Mouse (Mus musculus): ENCODE data around the gene Zbtb3. TPM values are rescaled to one million over a fixed set of nuclear protein-coding genes. Genes with fewer than 3 reads are reported as not detected.
A peak's percentile ranks its signal among the peaks of the same experiment; 100 is the strongest.

Zbtb3 gene
- total RNA-seq (2022): 1 to 10 TPM; 2.5 to 4.9 (median 3.5) TPM

- peak; percentile 97 for DNase-seq
Observed at GRCm38 (mm10) chr19:8802130-8802821, at the start of gene Zbtb3. Zbtb3 (plus strand) TSS chr19:8802555.

DNA sequence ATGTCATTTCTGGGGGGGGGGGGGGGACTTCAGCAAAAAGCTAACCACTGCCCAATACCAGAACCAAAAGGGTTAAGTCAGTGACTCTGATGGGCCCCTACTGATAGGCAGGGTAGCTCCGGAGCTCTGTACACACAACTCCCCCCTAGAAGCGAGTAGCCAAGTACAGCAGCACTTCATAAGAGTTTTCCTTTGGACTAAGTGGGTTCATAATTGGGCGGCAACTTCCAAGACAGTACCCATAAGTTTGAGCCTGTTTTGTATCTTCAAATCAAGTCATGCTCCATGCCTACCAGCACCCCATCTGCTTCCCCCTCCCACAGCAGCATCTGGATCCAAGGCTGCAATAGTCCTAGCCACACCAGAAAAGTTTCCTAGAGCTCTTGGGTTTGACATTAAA lies 46.7 kb upstream of the Zbtb3 start:
- no peak for DNase-seq

DNA sequence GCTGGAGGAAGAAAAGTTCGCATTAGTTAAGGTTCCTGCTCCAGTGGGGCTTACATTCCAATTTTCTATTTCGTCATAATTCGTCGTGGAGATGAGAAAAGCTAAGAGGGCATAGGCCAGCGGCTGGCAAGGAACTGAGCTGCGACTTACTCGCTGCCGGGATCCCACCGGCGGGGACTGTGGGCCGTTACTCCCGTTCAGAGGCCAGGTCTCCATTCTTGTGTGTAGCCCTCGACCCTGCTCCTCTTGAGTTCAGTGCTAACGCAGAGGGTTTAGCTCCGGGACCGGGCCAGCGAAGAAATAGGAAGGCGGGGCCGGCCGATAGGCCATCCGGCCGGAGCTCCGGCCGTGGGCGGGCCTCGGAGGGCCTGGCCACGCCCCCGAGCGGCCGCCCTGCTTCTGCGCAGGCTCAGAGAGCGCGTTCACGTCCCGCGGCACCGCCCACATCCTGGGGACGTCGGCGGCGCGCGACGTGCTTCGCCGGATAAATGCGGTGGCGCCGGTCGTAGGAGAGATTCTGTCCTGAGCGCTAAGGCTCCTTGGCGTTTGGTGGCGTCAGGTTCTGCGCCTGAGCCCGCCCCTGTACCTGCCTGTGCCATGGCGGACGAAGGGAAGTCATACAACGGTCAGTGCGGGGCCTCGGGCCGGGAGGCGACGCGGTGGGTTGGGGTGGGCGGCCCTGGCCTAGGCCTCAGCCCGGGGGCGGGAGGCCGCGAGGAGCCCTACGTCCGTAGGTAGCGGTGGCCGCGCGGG lies 45.5 kb upstream of the Zbtb3 start, which contains the start of gene Nxf1:
Gene Nxf1 (plus strand): TSS at position 439 of the 753 bp plus-strand sequence.
- DNase-seq: peak; percentile 86

DNA sequence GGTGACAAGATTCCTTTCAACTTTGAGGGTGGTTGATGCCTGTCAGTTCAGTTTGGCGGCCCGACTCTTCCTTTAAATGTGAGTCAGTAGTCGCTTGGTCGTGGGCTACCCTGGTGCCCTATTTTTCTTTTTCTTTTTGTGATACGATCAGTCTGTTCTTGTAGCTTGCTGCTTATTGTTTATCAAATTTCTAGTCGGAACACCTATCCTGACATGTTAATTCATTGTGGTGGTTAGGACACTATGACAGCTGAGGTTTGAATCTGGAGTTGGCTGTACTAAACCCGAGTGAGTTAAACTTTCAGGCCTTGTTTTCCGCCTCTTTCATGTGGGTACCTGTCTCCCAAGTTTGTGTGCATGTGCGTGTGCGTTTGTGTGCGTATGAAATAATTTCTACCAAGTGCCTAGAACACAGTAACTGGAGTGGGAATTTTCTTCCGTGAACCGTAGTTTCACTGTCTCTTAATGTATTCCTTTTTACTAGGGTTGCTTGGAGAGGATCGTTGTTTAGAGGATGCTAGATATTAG lies 44.8 kb upstream of the Zbtb3 start:
- no peak for DNase-seq

- DNase-seq: no peak
Observed at GRCm38 (mm10) chr19:8758899-8759298, 43.5 kb upstream of the Zbtb3 start.

DNA sequence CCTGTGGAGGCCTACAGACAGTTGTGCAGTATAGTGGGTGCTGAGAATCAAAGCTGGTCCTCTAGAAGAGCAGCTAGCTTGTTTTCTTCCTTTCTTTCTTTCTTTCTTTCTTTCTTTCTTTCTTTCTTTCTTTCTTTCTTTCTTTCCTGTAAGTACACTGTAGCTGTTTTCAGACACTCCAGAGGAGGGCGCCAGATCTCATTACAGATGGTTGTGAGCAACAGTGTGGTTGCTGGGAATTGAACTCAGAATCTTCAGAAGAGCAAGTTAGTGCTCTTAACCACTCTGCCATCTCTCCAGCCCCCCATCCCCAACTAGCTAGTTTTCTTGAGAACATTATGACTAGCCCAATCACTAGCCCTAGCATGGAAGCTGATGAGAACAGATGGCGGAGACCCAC lies 41.6 kb upstream of the Zbtb3 start:
- DNase-seq: no peak

DNA sequence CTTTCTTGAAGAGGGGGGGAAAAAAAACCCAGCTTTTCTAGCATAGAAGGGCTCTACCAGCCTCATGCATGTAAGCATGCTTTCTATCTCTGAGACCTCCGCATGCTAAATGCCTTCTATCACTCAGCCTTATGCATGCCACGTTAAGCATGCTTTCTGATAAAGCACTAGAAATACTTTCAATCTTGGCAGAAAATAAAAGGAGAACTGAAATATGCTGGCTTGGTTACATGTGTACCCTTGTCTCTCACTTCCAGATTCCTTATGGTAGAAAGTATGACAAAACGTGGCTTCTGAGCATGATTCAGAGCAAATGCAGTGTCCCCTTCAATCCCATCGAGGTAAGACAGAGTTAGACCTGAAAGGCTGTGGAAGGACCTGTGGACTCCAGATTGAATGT lies 39.1 kb upstream of the Zbtb3 start:
- DNase-seq: no peak

GRCm38 (mm10) chr19:8765562-8765961 lies 36.8 kb upstream of the Zbtb3 start:
- DNase-seq: no peak

DNA sequence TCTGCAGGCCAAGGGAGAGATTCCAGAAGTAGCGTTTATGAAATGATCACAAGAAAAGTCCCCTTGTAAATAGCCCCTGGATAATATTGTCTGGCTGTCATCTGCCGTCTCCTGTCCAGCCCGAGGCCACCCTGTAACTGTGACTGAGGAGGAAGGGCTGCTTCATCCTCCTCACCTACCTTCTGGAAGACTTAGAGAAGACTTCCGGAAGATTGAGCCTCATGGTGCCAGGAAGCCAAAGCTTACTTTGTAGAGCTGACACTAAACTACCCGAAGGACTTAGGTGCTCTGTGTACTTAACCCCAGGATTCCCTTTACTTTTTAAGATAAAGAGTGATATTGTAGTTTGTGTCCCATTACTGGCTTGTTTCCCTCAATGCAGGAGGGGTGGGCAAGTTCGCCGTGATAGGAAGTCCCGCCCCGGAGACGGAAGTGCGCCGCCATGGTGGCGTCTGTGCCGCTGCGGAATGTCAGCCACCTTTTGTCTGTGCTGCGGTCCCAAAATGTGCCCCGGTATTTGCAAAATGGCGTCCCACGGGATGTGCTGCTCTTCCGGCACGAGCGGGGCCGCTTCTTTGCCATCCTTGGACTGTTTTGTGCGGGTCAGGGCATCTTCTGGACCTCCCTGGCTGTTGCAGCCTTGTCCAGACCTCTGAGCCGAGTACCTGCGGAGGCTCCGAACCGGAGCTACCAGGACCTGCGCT lies 31.6 kb upstream of the Zbtb3 start, which contains the start of gene Tmem223:
Gene Tmem223 (plus strand): TSS at position 430 of the 704 bp plus-strand sequence.
- DNase-seq: peak; percentile 75

DNA sequence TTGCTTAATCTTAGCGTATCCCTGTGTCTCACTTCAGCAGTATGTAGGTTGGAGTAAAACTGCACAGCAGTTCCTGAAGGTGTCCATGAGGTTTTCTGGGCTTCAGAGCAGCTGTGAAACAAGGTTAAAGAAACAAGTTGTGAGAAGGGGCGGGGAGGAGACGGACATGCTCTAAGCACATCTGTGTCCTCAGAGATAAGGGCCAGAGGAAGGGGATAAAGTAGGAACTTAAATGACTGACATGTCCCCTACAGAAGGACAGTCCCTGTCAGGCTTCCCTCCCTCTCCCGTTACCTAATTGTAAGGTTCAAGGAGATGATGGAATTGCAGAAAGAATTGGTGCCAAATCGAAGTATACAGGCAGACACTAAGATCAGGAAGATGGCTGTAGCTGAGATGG lies 29.4 kb upstream of the Zbtb3 start:
- no peak for DNase-seq

GRCm38 (mm10) chr19:8773409-8773808 lies 28.9 kb upstream of the Zbtb3 start:
- DNase-seq: no peak

GRCm38 (mm10) chr19:8774086-8774835 lies 28.1 kb upstream of the Zbtb3 start, which contains the start of gene Tmem179b:
Tmem179b (minus strand) TSS chr19:8774467.
- DNase-seq: peak; percentile 92

GRCm38 (mm10) chr19:8774951-8775421 lies 27.4 kb upstream of the Zbtb3 start:
- DNase-seq: no peak

DNA sequence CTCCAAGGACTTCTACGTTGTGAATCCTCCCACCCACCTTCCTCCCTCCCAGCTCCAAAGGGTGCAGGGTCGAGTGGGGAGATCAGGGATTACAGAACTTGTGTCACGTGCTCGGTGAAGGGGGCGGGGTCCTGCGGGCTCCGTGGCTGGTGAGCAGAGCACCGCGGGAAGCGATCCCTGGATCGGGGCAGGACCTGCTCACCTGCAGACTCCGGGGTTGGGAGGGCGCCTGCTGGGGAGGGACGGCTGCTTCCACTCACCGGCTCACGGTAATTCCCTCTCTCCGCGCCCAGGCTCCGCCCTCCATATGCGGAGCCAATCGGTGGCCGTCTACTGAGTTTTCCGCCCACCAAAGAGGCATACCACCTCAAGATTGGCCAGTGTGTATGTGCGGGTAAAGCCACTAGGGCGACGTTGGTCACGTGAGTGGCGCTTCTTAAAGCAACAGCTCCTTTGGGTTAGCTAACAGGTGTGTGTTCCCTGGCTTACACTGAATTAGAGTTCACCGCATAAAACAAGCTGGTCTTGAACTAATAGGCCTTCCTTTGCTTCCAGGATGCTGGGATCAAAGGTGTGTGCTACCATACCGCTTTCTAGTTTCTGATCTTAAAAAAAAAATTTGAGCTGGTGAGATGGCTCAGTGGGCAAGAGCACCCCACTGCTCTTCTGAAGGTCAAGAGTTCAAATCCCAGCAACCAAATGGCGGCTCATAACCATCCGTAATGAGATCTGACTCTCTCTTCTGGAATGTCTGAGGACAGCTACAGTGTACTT lies 16.2 kb upstream of the Zbtb3 start, which contains the start of gene Taf6l:
Gene Taf6l (minus strand): TSS at position 410 of the 774 bp plus-strand sequence.
- DNase-seq: peak; percentile 92

GRCm38 (mm10) chr19:8788521-8788920 lies 13.8 kb upstream of the Zbtb3 start:
- no peak for DNase-seq

GRCm38 (mm10) chr19:8789171-8789570 lies 13.2 kb upstream of the Zbtb3 start:
- no peak for DNase-seq

DNA sequence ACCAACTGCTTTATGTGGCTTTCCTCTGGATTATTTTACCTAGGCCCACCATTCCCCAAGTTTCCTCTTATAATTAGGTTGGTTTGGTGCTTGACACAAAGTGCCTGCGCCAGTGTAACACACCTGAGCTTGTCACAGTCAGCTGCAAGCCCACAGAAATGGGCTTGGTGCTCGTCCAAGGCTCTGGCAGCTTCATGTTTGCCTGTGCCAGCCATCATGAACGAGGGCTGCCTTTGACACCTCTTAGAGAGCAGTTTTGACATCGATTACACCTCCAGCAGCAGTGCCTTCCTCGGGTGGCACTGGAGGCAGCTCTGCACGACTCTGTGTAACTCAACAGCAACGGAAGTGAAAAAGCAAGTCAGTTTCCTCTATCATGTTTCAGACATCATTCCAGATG lies 12.2 kb upstream of the Zbtb3 start:
- no peak for DNase-seq

GRCm38 (mm10) chr19:8798264-8798946 lies 4.0 kb upstream of the Zbtb3 start, which contains the start of gene Polr2g:
Polr2g (minus strand) TSS chr19:8798577.
- DNase-seq: peak; percentile 92

DNA sequence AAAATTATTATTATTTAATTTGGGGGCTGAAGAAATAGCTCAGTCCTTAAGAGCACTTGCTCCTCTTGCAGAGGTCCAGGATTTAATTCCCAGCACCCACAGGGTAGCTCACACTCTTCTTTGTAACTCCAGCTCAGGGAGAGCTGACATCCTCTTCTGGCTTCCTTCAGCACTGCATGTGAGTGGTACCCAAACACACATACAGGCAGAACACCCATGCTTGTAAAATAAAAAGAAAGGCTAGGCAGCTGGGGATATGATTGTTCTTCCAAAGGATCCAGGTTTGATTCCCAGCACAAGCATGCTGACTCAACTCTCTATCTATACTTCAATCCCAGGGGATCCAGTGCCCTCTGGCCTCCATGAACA lies 3.4 kb upstream of the Zbtb3 start:
- DNase-seq: no peak

DNA sequence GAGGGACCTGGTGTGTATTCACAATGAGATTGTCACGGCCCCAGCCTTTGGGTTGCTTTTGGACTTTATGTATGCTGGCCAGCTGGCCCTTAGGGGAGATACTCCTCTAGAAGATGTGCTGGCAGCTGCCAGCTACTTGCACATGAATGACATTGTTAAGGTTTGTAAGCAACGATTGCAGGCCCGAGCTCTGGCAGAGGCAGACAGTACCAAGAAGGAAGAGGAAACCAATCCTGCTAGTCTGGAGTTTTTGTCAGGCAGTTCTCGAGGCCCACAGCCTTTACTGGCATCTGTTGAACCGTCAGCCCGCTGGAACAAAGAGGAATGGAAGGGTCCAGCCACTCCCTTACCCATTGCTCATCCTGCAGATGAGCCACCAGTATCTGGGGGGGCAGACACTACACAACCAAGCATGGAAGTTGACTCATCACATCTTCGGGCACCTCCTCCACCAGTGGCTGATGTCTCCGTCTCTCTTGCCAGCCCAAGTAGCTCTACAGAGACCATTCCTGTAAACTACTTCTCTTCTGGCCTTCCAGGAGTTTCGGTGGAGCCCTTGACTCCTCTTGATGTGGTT lies 937 bp downstream of the Zbtb3 start:
- DNase-seq: no peak
